Mouse (Mus musculus) CD4-positive helper T cell, adult 2 months (primary cell): ENCODE data around the gene Gm49358.

ENCODE experiments used
- DNase-seq: peaks from one replicate; pipeline ENCODE4 v3.0.0-alpha.2; 2012; ENCODE audit warnings: low read depth, missing footprints, low spot score

Gm49358 gene

GRCm38 (mm10) chr10:86872591-86872990 is 108.8 kb downstream of the Gm49358 start:
- DNase-seq: no peak

- DNase-seq: no peak
Measured at GRCm38 (mm10) chr10:86878721-86879120, 114.9 kb downstream of the Gm49358 start.

GRCm38 (mm10) chr10:86880071-86880806 is 116.5 kb downstream of the Gm49358 start:
- no peak for DNase-seq

- no peak for DNase-seq
Measured at GRCm38 (mm10) chr10:86881448-86881847, 117.7 kb downstream of the Gm49358 start.
